Mouse (Mus musculus) ES-Bruce4 (cell line): ENCODE measurements at regions not wholly inside any gene's neighbourhood (a gene's known extent, or its start where the extent isn't known, plus 50 kb on each side); places are given as distances from the start of the nearest gene placed in this dataset.

Source experiments
- CTCF ChIP-seq: IDR thresholded peaks from one replicate; pipeline ENCODE4 v1.8.1; 2011; ENCODE audit warnings: low read depth, low read length
- POLR2A ChIP-seq: IDR thresholded peaks from one replicate; pipeline ENCODE4 v1.8.1; 2011; ENCODE audit warnings: low read length; ENCODE audit not compliant: insufficient read depth

DNA sequence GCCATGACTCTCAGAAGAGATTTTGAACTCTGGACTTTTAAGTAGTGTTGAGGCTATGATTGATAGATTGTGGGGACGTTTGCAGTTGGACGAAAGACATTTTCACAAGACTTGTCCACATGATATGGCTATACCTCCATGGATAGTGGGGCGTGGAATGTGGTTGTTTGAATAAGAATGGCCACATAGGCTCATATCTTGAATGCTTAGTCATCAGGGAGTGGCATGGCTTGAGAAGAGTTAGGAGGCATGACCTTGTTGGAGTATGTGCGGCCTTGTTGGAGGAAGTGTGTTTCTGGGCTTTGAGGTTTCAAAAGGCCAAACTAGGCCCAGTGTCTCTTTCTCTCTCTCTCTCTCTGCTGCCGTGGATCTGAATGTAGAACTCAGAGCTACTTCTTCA is 204.7 kb upstream of the Pclo start:
- TF ChIP-seq CTCF: no peak
- no peak for TF ChIP-seq POLR2A
